Mouse (Mus musculus): Measurements from ENCODE around the gene Rpn2.
A peak's percentile ranks its signal among the peaks of the same experiment; 100 is the strongest.

Rpn2 gene

DNA sequence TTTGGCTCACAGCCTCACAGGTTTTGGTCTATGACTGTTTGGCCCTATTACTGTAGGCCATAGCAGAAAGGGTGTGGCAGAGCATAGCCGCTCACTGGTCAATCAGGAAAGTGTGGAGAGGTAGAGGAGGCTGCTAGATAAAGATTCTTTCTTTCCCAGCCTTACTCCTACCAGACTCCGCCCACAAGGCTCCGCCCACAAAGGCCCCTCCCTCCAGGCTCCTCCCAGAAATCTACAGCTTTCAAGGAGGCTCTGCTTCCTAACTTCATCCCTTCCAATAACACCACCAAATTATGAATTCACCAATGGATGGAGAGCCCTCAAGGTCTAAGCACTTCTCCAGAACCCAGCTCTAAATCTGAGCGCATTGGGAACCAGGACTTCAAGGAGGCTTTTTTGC lies 74.4 kb downstream of the Rpn2 start:
- no peak for DNase-seq (ENCODE audit: extremely low spot score)

DNA sequence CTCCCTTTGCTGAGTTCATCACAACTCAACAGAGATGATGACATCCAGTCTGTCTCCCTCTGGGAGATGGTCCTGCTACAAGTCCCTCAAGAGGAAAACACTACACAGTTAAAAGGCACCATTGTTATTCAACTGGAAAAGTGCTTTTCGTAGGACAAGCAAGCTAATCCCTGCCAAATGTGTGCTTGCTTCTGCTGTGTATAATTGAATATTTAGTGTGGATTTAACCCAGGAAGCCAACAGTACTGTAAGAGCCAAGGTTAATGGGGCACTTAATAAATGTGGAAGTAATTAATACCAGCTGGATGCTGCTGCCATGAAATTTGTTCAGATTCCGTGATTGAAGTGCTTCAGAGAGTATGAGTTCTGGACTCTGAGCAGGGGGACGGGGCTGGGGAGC lies 75.3 kb downstream of the Rpn2 start:
- no peak for DNase-seq (ENCODE audit: extremely low spot score)

DNA sequence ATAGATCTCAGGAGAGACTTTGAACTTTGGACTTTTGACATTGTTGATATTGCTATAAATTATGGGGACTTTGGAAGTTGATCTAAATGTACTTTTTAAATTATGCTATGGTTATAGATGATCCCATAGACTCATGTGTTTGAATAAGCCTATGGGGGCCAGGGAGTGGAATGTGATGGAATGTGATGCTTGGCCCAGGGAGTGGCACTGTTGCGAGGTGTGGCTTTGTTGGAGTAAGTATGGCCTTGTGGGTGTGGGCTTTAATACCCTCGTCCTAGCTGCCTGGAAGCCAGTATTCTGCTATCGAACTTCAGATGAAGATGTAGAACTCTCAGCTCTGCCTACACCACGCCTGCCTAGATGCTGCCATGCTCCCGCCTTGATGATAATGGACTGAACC lies 81.2 kb downstream of the Rpn2 start:
- DNase-seq (ENCODE audit: extremely low spot score), result no peak

DNA sequence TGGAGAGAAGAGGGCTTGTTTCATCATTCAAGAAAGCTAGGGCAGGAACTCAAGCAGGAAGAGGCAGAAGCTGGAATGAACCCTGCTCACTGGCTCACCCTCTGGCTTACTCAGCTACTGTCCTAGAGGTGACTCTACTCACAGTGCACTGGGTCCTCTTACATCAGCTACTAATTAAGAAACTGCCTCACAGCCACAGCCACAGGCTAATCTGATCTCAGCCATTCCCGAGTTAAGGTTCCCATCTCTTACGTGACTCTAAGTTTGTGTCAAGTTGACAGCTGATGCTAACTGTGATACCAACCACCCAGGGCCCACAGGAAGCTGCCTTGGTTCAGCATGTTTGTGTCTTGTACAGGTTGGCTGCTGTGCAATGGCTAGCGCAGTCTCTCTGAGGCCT lies 84.2 kb downstream of the Rpn2 start:
- no peak for DNase-seq (ENCODE audit: extremely low spot score)

DNA sequence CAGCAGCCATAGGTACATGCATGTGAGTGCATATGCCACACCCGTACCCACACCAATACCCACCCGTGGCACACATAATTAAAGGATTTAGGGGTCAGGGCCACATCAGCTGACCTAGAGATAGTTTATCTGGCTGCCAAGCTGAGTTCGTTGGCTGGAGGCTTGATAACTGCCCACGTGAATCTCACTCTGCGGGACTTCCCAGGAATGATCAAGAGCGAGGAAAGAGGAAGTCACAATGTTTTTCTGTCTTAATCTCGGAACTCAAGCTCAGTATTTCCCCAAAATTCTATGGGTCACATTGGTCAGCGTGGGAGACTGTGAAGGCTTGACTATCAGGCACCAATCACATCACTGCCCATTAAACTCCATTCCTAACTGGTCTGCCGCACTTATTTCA lies 87.9 kb downstream of the Rpn2 start:
- DNase-seq (ENCODE audit: extremely low spot score), result no peak

DNA sequence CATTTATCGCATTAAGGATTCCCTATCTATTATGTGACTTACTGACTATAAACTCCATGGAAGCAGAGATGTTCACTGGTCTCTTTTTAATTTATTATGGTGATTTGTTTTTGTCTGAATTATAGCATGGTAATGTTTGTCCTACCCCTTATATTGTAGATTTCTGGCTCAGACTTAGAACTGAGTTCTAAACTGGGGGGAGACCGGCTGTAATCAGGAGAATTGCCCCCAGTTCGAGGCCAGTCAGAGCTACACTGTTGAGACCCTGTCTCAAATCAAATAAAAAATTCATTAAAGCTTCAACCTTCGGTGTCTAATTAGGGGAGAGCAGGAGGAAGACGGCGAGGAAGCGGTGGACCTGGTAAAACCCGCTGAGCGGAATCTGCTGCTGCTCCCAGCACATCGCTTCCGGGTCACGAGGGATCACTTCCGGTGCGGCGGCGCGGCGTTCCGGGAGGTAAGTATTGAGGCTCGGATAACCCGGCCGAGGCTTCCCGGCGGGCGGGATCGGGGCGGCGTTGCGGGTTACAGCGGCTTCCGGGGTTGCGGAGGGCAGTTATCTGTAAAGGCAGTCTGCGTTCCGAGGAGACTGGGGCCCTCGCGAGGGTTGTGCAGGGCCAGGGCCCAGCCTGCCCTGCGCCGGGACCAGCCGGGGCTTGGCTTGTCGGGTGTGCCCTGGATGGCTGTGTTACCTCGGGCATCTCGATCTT lies 88.5 kb downstream of the Rpn2 start, which contains the start of gene Manbal:
Gene Manbal (plus strand): TSS at position 411 of the 710 bp plus-strand sequence.
- peak; percentile 96 for DNase-seq (ENCODE audit: extremely low spot score)

DNA sequence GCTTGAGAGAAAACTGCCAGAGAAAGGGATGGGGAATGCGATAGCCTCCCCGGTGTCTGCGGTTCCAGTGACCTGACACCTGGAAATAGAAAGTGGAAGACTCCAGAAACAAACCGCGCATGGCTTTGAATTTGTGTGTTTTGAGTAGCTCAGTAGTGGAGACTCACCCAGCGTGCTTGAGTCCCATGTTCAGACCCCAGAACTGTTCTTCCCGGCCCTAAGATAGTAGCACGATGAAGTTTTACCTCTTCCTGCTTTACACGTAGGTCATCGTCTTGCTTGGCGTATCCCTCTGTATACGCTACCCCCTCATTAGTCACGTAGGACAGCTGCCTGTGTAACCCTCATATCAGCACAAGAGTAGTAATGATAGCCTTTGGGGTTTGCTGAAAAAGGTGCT lies 89.2 kb downstream of the Rpn2 start:
- DNase-seq (ENCODE audit: extremely low spot score), result no peak

DNA sequence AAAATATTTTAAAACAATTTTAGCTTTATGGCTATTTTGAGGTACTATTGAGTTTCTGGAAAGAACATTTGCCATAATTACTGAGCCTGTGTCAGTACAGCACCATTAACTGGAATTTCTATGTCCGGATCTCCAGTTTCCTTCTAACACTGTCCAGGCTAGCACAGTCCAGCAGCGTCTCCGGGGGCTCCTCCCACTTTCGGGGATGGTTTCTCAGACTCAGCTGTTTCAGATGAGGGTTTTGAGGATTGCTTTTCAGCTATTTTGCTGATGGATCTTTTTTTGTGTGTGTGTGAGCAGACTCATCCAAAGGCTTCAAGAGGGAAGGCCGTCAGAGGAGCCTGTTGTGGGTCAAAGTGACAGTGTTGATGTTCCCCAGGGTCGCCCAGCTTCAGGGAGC lies 92.9 kb downstream of the Rpn2 start:
- DNase-seq (ENCODE audit: extremely low spot score), result no peak

DNA sequence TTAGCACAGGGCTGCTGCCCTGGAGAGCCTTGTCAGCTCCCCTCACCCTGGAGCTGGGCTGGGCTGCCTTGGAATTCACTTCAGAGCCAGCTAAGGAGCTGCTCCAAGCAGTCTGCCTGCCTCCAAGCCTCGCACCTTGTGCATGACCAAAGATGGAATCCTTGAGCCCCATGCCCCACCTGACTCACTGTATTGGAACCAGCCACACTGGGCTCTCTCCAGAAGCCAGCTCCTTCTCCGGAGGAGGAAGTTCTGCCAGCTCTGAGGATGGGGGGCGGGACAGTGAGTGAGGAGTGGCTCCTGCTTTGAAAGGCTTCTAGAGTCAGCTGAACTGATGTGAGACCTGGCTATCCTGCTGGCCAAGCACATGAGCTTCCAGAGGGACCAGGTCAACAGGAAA lies 94.9 kb downstream of the Rpn2 start:
- no peak for DNase-seq (ENCODE audit: extremely low spot score)

DNA sequence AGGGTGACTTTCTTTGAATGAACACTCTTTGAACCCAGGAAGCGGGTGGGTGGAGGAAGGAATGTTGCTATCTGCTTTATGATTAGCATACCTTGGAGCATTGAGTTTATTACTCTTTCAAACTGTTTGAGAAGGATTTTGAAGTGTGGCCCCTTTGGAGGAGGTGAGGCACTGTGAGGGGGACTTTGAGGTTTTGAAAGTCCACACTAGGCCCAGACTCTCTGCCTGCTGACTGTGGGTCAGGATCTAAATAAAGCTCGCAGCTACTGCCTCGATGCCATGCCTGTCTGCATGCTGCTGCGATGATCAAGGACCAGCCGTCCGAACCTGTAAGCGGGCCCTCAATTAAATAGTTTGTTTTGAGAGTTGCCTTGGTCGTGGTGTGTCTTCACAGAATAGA lies 96.2 kb downstream of the Rpn2 start:
- no peak for DNase-seq (ENCODE audit: extremely low spot score)

Measured in embryo, embryonic 9.5 days (tissue).